Mouse (Mus musculus) neutrophil, adult 83 days (primary cell): Measurements from ENCODE around the gene Evl. TPM values are rescaled to one million over a fixed set of nuclear protein-coding genes. Genes with fewer than 3 reads are reported as not detected.

Source experiments
- total RNA-seq, 2 experiments: library from RNA; stranded (reverse); gene quantifications; one replicate each; pipeline ENCODE4 v1.2.4; 2023

Evl gene
- 10 to 100 TPM; 45.3 to 48.7 TPM for total RNA-seq

GRCm38 (mm10) chr12:108554120-108554841 lies at the start of gene Evl:
Evl (plus strand) TSS chr12:108554720.

GRCm38 (mm10) chr12:108702185-108702584 lies 147.7 kb downstream of the Evl start, which contains the start of gene Degs2:
Degs2 (minus strand) TSS chr12:108702315.

Other genes with a start within 250 kb of the Evl start
- not detected for gene Hhipl1, start 248.4 kb upstream of the Evl start, total RNA-seq
- not detected for gene Cyp46a1, start 220.3 kb upstream of the Evl start, total RNA-seq
- gene Eml1, start 183.8 kb upstream of the Evl start, total RNA-seq: under 1 TPM; 0.86 to 0.90 TPM
- gene Degs2, start 147.6 kb downstream of the Evl start, total RNA-seq: not detected
- 10 to 100 TPM; 58.4 to 60.3 TPM for gene Yy1, start 238.3 kb downstream of the Evl start, total RNA-seq